Mouse (Mus musculus): Measurements from ENCODE around the gene Olfr212.
"Not testable (repeated sequence)": the region's sequence is repeated elsewhere in the genome, so short reads cannot be mapped to it uniquely, and the experiment has no call there.

The Olfr212 gene

DNA sequence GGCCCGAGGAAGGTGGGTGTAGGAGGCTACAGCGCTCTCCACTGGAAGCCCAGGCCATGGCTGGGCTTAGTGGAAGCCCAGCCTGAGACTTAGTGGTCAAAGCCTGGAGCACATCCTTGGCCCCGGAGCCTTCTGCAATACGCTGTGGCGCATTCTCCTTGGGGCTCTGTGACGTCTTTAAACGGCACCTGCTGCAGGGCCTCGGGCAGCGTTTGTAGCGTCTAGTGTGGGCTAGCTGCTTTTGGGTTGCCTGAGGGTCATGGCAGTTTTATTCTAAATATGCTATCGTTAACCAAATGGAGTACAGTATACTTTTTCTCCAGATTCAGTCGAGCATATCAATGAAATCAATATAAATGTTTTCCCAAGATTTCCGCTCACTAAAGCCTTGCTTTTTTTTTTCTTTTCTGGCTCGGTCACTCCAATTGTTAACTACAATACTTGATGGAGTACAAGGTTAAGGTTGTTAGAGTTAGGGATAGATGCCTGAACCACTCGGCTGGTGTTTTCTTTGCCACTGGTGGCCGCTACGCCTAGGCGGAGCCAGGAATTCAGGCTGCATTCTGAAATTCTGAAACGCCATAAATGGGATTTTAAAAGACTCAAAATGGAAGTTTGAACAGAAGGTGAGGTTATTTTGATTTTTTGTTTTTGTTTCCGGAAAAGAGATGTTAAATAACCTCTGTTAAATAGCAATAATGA is at the start of gene Olfr212:
TSS of gene Olfr212 (plus strand) at position 215 of the 702 bp plus-strand sequence.
- not testable (repeated sequence) for DNase-seq

DNA sequence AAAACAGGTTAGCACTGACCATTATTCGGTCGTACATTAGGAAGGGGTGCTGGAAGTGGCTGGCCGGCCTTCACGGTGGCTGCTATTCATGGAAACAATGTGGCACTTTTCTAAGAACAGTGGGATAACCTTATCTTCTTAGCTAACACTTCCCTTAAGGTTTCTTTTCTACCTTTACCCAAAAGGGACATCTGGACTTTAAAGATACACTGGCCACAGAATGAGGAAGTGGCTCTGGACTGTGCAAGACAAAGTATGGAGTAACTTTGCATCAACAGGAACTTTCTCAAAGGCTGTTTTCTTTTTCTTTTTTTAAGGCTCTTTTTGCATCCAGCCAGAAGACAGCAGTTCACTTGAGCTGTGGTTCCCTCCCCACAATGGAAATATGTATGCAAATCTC is 47.6 kb upstream of the Olfr212 start:
- DNase-seq, result peak; percentile 46

DNA sequence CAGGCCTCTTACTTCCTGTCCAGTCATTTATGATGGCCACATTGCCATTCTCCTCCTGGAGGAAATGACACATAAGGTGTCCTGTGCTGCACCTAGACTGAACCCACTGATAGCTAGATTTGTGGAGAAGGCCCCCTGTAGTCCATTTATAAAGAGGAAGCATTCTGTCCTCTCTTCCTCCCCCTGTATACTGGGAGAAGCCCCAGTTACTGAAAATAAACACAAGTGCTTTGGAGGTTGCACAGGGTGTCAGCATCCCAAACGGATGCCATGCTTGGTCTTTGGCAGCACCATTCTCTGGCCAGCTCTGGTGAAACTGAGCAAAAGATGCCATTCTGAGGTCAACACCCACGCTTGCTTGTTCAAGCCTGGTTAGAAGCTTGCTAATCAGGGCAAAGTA is 47.1 kb upstream of the Olfr212 start:
- DNase-seq, result peak; percentile 3

DNA sequence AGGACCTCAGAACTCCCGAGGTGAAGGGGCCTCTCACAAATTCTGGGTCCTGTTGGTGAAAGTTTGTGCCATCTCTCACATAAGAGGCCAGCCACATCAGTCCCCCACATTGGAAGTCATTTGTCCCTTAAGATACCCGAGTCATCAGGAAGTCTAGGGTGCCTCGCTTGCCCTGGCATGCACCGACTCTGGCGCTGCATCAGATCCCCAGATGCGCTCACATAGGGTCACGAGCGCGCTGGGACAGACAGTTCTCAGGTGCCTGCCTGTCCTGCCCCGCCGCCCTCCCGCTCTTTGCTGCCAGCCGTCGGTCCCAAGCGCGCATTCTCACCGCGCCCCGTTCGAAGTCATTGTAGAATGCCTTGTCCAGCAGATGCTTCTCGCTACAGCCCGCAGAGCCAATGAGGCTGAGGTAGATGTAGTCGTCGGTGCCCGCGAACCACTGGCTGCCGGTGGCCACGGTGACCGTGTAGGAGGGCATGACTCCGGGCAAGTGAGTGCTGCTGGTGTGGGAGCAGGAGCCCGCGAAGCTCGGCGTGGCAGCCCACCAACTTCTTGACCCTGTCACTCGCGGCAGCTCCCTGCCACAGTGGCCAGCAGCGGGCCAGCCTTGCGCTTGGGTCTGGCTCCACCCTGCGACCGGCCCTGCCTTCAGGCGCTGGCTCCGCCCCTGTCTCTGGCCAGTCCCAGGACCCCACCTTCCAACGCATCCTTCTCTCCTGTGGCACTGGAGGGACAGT is 45.6 kb upstream of the Olfr212 start, which contains the start of gene Alox5:
TSS of gene Alox5 (minus strand) at position 635 of the 740 bp plus-strand sequence.
- DNase-seq, result peak; percentile 44

DNA sequence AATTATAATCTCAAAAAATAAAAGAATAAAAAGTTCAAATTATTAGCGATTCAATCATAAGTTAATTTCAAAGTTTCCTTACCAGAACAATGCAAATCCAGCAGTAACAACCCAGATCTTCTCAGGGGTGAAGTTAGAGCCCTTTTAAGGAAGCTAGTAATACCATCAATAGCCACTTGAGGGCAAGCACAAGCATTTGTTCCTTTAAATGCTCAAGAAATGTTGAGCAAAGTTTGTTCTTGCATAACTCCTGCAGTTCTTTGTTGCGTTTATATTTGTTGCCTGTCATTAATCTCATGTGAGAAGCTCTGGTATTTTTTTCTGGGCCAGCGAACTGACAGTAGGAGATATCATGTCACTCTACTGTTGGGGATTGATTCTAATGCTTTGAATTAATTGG is 38.2 kb upstream of the Olfr212 start:
- peak; percentile 59 for DNase-seq

DNA sequence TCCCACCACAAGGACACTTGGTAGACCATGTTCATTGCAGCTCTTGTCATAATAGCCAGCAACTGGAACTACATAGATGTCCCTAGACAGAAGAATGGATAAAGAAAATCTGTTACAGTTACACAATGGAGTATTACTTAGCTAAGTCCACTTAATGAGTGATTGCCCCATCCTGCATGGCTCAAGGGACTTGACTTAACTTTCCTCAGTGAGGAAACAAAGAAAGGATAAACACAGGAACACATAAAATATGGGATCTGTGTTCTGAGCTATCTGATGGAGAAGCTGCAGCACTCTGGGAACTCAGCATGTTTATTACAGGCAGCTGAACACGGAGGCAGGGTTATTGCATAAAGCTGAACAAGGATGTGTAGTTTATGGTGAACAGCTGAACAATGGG is 21.2 kb upstream of the Olfr212 start:
- no peak for DNase-seq

DNA sequence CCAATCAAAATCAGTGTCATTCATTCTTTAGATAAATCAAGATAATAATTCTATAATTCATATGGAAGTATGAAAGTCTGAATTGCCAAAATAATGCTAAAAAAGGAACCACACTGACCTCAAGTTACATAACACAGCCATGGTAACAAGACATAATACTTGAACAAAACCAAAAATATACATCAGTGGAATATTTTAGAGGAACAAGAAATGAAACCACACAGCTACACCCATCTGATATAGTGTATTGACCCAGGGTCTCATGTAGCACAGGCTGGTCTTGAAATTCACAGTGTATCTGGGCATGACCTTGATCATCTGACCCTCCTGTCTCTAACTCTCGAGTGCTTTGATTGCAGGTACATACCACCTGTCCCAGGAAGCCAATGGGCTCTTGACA is 19.5 kb upstream of the Olfr212 start:
- DNase-seq, result peak; percentile 26

DNA sequence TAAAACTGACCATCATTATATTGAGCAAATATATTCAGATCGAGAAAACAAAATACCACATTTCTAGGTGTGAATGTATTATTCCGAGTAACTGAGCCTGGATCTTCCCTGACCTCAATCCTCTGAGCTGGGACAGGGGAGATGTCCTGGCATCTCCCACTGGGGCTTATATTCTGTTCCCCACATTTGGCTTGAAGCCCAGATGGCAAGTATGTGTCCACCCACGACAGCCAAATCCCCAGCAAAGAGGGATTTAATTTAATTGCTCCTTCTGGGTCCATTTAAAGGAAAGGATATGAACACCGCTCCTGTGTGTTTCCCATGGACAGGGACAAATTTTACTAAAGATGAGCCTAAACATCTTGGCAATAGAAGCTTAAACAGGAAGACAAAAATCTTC is 17.5 kb upstream of the Olfr212 start, which contains the start of gene Olfr211:
TSS of gene Olfr211 (plus strand) at position 301 of the 400 bp plus-strand sequence.
- no peak for DNase-seq

DNA sequence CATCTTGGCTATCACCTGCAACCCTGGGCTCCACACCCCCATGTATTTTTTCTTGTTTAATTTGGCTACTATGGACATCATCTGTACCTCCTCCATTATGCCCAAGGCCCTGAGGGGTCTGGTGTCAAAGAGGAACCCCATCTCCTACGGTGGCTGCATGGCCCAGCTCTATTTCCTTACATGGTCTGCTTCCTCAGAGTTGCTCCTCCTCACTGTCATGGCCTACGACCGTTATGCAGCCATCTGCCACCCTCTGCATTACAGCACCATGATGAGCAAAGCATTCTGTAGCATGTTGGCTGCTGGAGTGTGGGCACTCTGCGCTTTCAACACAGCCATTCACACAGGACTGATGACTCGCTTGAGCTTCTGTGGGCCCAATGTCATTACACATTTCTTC is 12.6 kb upstream of the Olfr212 start:
- DNase-seq, result no peak

DNA sequence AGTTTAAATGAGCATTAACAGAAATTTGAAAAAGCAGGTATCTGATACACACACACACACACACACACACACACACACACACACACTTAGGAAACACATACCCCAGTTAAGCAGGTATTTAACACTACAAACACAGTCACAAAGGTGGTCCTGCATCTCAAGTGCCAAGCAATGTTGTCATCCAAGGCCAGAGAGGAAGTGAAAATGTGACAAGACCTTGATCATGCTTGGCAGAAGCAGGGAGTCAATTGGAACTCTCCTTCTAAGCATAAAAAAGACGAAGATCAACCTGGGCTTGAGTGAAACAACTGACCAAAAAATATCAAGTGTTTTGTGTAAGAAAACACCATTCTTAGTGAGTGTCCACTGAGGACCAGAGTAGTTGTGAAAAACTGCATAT is 10.4 kb upstream of the Olfr212 start:
- DNase-seq, result no peak

DNA sequence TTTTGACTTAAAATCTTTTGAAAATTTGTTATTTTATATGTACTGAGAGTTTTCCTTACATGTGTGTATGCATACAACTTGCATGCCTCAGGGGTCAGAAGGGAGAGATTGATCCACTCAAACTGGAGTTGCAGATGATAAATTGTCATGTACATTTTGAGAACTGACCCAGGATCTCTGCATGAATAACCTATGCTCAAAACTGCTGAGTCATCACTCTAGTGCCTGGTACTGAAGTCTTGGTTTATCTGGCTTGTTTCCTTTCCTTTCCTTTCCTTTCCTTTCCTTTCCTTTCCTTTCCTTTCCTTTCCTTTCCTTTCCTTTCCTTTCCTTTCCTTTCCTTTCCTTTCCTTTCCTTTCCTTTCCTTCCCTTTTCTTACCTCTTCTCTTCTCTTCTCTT is 8.5 kb downstream of the Olfr212 start:
- no peak for DNase-seq

DNA sequence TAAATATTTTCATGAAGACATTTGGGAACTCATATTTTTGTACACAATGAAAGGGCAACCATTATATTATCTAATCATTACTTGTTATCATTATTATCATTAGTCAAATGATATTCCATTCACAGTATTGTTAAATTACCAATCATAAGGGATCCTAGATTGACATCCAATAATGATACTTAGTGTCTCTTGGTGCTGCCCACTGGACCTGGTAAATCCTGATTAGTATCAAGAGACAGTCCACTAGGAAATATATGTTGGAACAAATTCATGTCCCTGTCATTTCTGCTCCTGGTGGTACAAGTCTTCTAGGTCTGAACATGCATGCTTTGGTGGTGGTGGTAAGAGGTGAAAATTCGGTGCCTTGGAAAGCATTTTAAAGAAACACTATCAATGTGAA is 31.8 kb downstream of the Olfr212 start, which contains the start of gene Olfr213:
TSS of gene Olfr213 (plus strand) at position 301 of the 400 bp plus-strand sequence.
- no peak for DNase-seq

DNA sequence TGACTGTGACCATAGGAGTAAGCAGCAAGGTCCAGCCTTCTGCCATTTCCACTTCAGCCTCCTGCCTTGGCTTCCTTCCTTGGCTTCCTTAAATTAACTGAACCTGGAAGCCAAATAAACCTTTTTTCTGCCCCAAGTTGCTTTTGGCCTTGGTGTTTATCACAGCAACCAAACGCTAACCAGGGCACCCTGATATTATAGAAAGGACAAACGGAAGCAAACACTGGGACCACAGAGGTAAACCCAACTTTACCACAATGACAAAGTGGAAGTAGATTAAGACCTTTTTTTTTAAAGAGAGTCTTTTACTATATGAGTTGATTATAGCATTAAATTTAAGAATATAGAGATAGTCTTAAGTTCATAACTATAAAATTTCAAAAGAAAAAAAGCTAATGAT is 36.2 kb downstream of the Olfr212 start:
- DNase-seq, result no peak

DNA sequence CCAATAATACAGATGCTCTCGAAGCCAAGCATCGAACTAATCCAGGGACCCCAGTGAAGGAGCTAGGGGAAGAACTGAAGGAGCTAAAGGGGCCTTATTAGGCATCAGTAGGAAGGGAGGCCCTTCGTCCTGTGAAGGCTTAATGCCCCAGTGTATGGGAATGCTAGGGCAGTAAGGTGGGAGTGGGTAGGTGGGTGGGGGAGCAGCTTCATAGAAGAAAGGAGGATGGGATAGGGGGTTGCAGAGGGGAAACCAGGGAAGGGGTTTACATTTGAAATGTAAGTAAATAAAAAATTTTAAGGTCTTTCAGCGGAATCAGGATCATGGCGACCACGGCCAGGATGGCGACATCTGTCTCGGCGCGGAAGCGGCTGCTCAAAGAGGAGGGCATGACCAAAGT is 44.5 kb downstream of the Olfr212 start, which contains the start of gene Gm5580:
TSS of gene Gm5580 (plus strand) at position 301 of the 400 bp plus-strand sequence.
- not testable (repeated sequence) for DNase-seq

DNA sequence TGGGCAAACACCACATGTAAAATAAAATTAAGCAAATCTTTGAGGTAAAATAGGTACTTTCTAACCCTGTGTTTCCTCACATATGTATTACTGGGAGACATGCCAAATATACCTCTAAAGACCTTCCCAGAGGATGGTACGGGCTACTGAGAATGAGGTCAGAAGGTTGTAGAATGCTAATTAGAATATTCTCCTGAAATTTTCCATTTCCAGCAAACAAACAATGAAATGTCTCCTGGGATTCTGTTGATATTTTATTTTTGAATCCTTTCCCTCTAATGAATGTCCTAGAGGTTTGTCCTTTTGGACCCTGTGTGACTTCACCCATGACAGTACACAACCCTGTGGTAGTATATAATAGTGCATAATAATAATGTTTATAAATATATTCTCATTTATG is 47.6 kb downstream of the Olfr212 start, which contains the start of gene Olfr214:
TSS of gene Olfr214 (plus strand) at position 301 of the 400 bp plus-strand sequence.
- DNase-seq, result no peak

DNA sequence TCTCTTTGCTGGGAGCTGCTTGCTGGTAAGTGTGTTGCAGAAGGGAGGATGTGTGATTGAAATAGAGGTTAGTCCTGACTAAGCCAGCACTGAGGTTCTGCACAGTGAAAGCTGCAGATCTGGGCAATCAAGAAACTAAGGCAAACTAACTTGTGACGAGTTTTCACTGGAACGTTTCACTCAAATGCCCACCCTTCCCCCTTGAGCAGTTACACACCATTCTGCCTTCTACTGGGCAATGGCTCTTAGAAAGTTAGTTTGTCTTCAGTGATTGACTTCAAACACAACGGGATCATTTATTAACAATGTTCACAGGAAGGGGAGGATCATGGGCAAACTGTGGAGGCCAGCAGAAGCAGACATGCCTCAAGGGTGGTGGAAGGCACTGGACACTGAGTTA is 48.6 kb downstream of the Olfr212 start:
- DNase-seq, result no peak

All from lung, postnatal 36 days (tissue).